Mouse (Mus musculus) MEL (cell line): ENCODE data around the gene Arrb1.

Experiments
- CTCF ChIP-seq, 3 experiments: IDR thresholded peaks in 2 of 3; conservative IDR thresholded peaks in 1 of 3; 2 replicates each; pipeline ENCODE4 v1.5.1; 2011 to 2012; ENCODE audit warnings: low read length in 3 of 3, low read depth in 2 of 3, mild to moderate bottlenecking in 2 of 3, improper control_type of control experiment in 1 of 3, inconsistent platforms in 1 of 3, mixed read lengths in 1 of 3, moderate library complexity in 1 of 3; ENCODE audit not compliant: control insufficient read depth in 1 of 3, insufficient read depth in 1 of 3, poor library complexity in 1 of 3, severe bottlenecking in 1 of 3
- EP300 ChIP-seq, 2 experiments: IDR thresholded peaks; 2 replicates each; pipeline ENCODE4 v1.6.1; 2011; ENCODE audit warnings: improper control_type of control experiment in 2 of 2, low read length in 2 of 2, low read depth in 1 of 2, mild to moderate bottlenecking in 1 of 2
- ETS1 ChIP-seq: IDR thresholded peaks from 2 replicates; pipeline ENCODE4 v1.6.1; 2012; ENCODE audit warnings: low read depth, mild to moderate bottlenecking, inconsistent platforms, low read length, improper control_type of control experiment, moderate library complexity
- GATA1 ChIP-seq: IDR thresholded peaks from 2 replicates; pipeline ENCODE4 v1.6.1; 2011; ENCODE audit warnings: low read depth, low read length, improper control_type of control experiment
- KAT2A ChIP-seq: conservative IDR thresholded peaks from 2 replicates; pipeline ENCODE4 v1.6.1; 2012; ENCODE audit warnings: low read depth, low read length, improper control_type of control experiment, inconsistent platforms
- MAZ ChIP-seq: IDR thresholded peaks from 2 replicates; pipeline ENCODE4 v1.6.1; 2012; ENCODE audit warnings: low read depth, mild to moderate bottlenecking, inconsistent platforms, low read length, improper control_type of control experiment
- MXI1 ChIP-seq: IDR thresholded peaks from 2 replicates; pipeline ENCODE4 v1.6.1; 2011; ENCODE audit warnings: mild to moderate bottlenecking, low read depth, low read length, improper control_type of control experiment
- MYB ChIP-seq: IDR thresholded peaks from 2 replicates; pipeline ENCODE4 v1.6.1; 2011; ENCODE audit warnings: mild to moderate bottlenecking, low read depth, low read length, improper control_type of control experiment
- NRF1 ChIP-seq: IDR thresholded peaks from 2 replicates; pipeline ENCODE4 v1.6.1; 2014; ENCODE audit warnings: low read depth, mild to moderate bottlenecking, inconsistent platforms, low read length, improper control_type of control experiment, moderate library complexity; ENCODE audit not compliant: poor library complexity, insufficient read depth, severe bottlenecking
- POLR2A ChIP-seq, 2 experiments: IDR thresholded peaks; 2 replicates each; pipeline ENCODE4 v1.6.1; 2011 to 2012; ENCODE audit warnings: low read length in 2 of 2, mild to moderate bottlenecking in 2 of 2, control low read depth in 1 of 2, improper control_type of control experiment in 1 of 2, low read depth in 1 of 2, moderate library complexity in 1 of 2; ENCODE audit not compliant: control insufficient read depth in 1 of 2, insufficient read depth in 1 of 2, poor library complexity in 1 of 2
- POLR2AphosphoS2 ChIP-seq: IDR thresholded peaks from 2 replicates; pipeline ENCODE4 v1.6.1; 2011; ENCODE audit warnings: low read length, improper control_type of control experiment
- POLR2AphosphoS5 ChIP-seq: IDR thresholded peaks from 2 replicates; pipeline ENCODE4 v1.6.1; 2012; ENCODE audit warnings: low read depth, borderline replicate concordance, mild to moderate bottlenecking, inconsistent platforms, low read length, moderate library complexity, mixed read lengths
- TAL1 ChIP-seq: IDR thresholded peaks from 2 replicates; pipeline ENCODE4 v1.6.1; 2012; ENCODE audit warnings: mild to moderate bottlenecking, inconsistent platforms, low read length, moderate library complexity, mixed read lengths

DNA sequence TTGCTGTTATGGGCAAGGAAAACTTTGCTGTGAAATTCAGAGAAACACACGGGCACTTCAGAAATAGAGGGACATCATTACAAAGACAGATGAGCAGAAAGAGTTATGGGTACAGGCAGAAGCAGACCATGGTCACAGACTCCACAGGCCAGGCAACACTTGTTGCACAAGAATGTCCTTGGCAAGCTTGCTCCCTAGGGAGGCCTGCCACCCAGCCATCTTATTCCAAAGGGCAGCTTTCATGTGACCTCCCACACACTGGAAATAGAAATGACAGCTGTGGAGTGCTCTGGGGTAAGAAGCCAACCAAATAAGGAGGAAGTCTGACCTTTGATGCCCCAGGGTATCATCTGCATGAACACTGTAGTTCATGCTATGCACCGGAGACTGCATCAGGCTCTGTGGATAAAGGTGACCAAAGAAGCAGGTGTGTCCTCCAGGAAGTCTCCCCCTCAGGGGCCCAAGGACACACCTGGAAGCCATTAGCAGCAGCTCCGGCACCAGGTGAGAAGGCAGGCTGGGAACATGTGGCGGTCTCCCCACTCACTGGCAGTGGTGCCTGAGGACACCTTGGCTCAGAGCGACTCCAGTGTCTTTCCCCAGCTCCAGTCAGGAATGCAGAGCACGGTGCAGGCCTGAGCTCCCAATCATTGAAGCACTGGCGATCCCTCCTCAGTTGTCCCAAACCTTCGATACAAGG is 98.8 kb downstream of the Arrb1 start:
- TF ChIP-seq POLR2AphosphoS2: no peak
- TF ChIP-seq MXI1: no peak
- TF ChIP-seq POLR2AphosphoS5: no peak
- TF ChIP-seq EP300 (IDR thresholded peaks at IDR 0.05; ENCODE audit: low read depth in 1 of 2, low read length in 2 of 2): no peak
- no peak for TF ChIP-seq CTCF (IDR thresholded peaks at IDR 0.05 in 2 of 3, conservative IDR thresholded peaks at IDR 0.05 in 1 of 3; ENCODE audit: control insufficient read depth in 1 of 3, insufficient read depth in 1 of 3, low read depth in 2 of 3, low read length in 3 of 3, poor library complexity in 1 of 3, severe bottlenecking in 1 of 3)
- no peak for TF ChIP-seq MYB
- no peak for TF ChIP-seq KAT2A
- no peak for TF ChIP-seq POLR2A (IDR thresholded peaks at IDR 0.05; ENCODE audit: control insufficient read depth in 1 of 2, insufficient read depth in 1 of 2, low read depth in 1 of 2, low read length in 2 of 2, poor library complexity in 1 of 2)
- TF ChIP-seq MAZ: no peak
- no peak for TF ChIP-seq TAL1
- no peak for TF ChIP-seq ETS1
- TF ChIP-seq GATA1: no peak
- TF ChIP-seq NRF1: no peak
